8 mouse cellular contexts compared by ENCODE assay signal in genomic region chr1:39417817-39418216, GRCm38 (mm10). TPM values are rescaled to one million over a fixed set of nuclear protein-coding genes. Genes with fewer than 3 reads are reported as not detected.
A peak's percentile ranks its signal among the peaks of the same experiment; 100 is the strongest.
DNase-seq lines count a peak whose midpoint lies in the region; ATAC-seq lines count a peak whose summit lies in the region.

No protein-coding gene starts in this region.

- ATAC-seq in forebrain, embryonic 11.5 days (replicated peaks; ENCODE audit: low FRiP score), result no peak
- ATAC-seq in forebrain, embryonic 16.5 days, result no peak
- ATAC-seq in embryonic facial prominence, embryonic 15.5 days (ENCODE audit: insufficient number of reproducible peaks, low FRiP score, low TSS enrichment, low read depth), result peak; percentile 47; the same call in 1 of the 2 replicates

- H3K9ac ChIP-seq in forebrain, embryonic 11.5 days (ENCODE audit: low read length), result no peak overlapping the region
- H3K9ac ChIP-seq in forebrain, embryonic 16.5 days (replicated peaks; ENCODE audit: low read depth, low read length), result no peak overlapping the region
- H3K9ac ChIP-seq in embryonic facial prominence, embryonic 15.5 days, result no peak overlapping the region

- WGBS in forebrain, embryonic 11.5 days, result 45% methylated on average over 12 of the region's 12 CpGs
- 35% methylated on average over 12 of the region's 12 CpGs for WGBS in forebrain, embryonic 16.5 days
- WGBS in embryonic facial prominence, embryonic 15.5 days, result 9% methylated on average over 12 of the region's 12 CpGs

- H3K4me2 ChIP-seq in forebrain, embryonic 11.5 days (ENCODE audit: low read depth, low read length, severe bottlenecking), result no peak overlapping the region
- H3K4me2 ChIP-seq in forebrain, embryonic 16.5 days (ENCODE audit: low read length), result no peak overlapping the region
- H3K4me2 ChIP-seq in embryonic facial prominence, embryonic 15.5 days (replicated peaks), result 0 out of 2 replicates have a peak overlapping the region, but pooled peaks have one; percentile 17

- no peaks in the 10 kb centered on the region for H3K4me1 ChIP-seq in forebrain, embryonic 11.5 days (replicated peaks; ENCODE audit: control insufficient read depth, insufficient read depth, low read length)
- H3K4me1 ChIP-seq in forebrain, embryonic 16.5 days (replicated peaks; ENCODE audit: control insufficient read depth, insufficient read depth, low read length), result no peaks in the 10 kb centered on the region
- H3K4me1 ChIP-seq in embryonic facial prominence, embryonic 15.5 days, result peaks cover 13% of the 10 kb centered on the region

- H3K4me3 ChIP-seq in forebrain, embryonic 11.5 days (ENCODE audit: low read depth, low read length), result no peak overlapping the region
- H3K4me3 ChIP-seq in forebrain, embryonic 16.5 days (replicated peaks; ENCODE audit: low read length), result no peak overlapping the region
- H3K4me3 ChIP-seq in embryonic facial prominence, embryonic 15.5 days (replicated peaks), result no peak overlapping the region

- H3K9me3 ChIP-seq in forebrain, embryonic 11.5 days (ENCODE audit: control insufficient read depth, low read length), result no peaks in the 10 kb centered on the region
- no peaks in the 10 kb centered on the region for H3K9me3 ChIP-seq in forebrain, embryonic 16.5 days (ENCODE audit: control insufficient read depth, low read length)
- no peaks in the 10 kb centered on the region for H3K9me3 ChIP-seq in embryonic facial prominence, embryonic 15.5 days (replicated peaks)

- no peak overlapping the region for H3K27ac ChIP-seq in forebrain, embryonic 11.5 days (ENCODE audit: low read depth, low read length)
- H3K27ac ChIP-seq in forebrain, embryonic 16.5 days (ENCODE audit: low read length), result no peak overlapping the region
- peak overlapping the region; percentile 58 for H3K27ac ChIP-seq in embryonic facial prominence, embryonic 15.5 days (replicated peaks)

- no peaks in the 10 kb centered on the region for H3K36me3 ChIP-seq in forebrain, embryonic 11.5 days (ENCODE audit: control insufficient read depth, insufficient read depth, low read length)
- no peaks in the 10 kb centered on the region for H3K36me3 ChIP-seq in forebrain, embryonic 16.5 days (ENCODE audit: control insufficient read depth, insufficient read depth)
- no peaks in the 10 kb centered on the region for H3K36me3 ChIP-seq in embryonic facial prominence, embryonic 15.5 days

- H3K27me3 ChIP-seq in forebrain, embryonic 11.5 days (ENCODE audit: control insufficient read depth, insufficient read depth, low read length), result no peaks in the 10 kb centered on the region
- no peaks in the 10 kb centered on the region for H3K27me3 ChIP-seq in forebrain, embryonic 16.5 days (replicated peaks; ENCODE audit: control insufficient read depth, insufficient read depth, low read length)
- H3K27me3 ChIP-seq in embryonic facial prominence, embryonic 15.5 days, result no peaks in the 10 kb centered on the region

- DNase-seq in forebrain, embryonic 11.5 days (ENCODE audit: low spot score), result peak; percentile 58
- DNase-seq in B cell, adult 2 months, result peak; percentile 29 to 37
- DNase-seq in kidney, adult 18-20 months, result peak; percentile 42
- peak; percentile 81 for DNase-seq in lung, postnatal 10 days
- peak; percentile 80 for DNase-seq in testis, postnatal 14 days (ENCODE audit: low spot score)
- DNase-seq in Muller cell, postnatal 12 days (ENCODE audit: inconsistent ontology term), result no peak

RNA-seq across cellular contexts. Expression of gene Rpl31, which starts 50.2 kb away (rescaled TPM):
- 441 and 442 TPM in 2 replicates for polyA plus RNA-seq in forebrain, embryonic 11.5 days (2014; fragmentation: Nextera tagmentation; extraction: Ambion mirVana)
- polyA plus RNA-seq in forebrain, embryonic 16.5 days (2015; fragmentation: Nextera tagmentation; extraction: Ambion mirVana), result 288 and 293 TPM in 2 replicates
- 525 and 532 TPM in 2 replicates for polyA plus RNA-seq in embryonic facial prominence, embryonic 15.5 days (2015; fragmentation: Nextera tagmentation; extraction: Ambion mirVana)
